Mouse (Mus musculus) left cerebral cortex, adult 8-10 months (tissue): Measurements from ENCODE around the gene Oas1h. TPM values are rescaled to one million over a fixed set of nuclear protein-coding genes. Genes with fewer than 3 reads are reported as not detected.

Experiments used
- microRNA-seq, 2 experiments: library from miRNA; unstranded; fragments of <30 nt; microRNA quantifications; one replicate each; pipeline ENCODE4 v1.2.0; 2022
- total RNA-seq, 4 experiments: library from RNA; stranded (reverse); gene quantifications; 2 replicates each; pipeline ENCODE4 v1.2.4; 2022

Gene Oas1h
- total RNA-seq, 4 experiments from 2014 or later: not detected

Small RNAs within 50 kb of the gene (microRNA-seq; reads per million reads assigned to microRNA genes)
- 0 reads per million in 2 experiments for gene Gm22907

Other genes starting within 250 kb of the Oas1h start
- gene Rita1, start 248.8 kb upstream of the Oas1h start, total RNA-seq: 10 to 100 TPM; 25.1 to 30.2 (median 28.8) TPM
- 10 to 100 TPM; 32.4 to 36.9 (median 35.7) TPM for gene Ddx54, start 248.7 kb upstream of the Oas1h start, total RNA-seq
- under 1 TPM in 2 of 4 experiments, not detected in 2; 0.55 to 0.58 TPM for gene Cfap73, start 227.2 kb upstream of the Oas1h start, total RNA-seq
- 10 to 100 TPM; 68.8 to 89.5 (median 83.1) TPM for gene Rasal1, start 212.6 kb upstream of the Oas1h start, total RNA-seq
- gene Dtx1, start 149.5 kb upstream of the Oas1h start, total RNA-seq: 10 to 100 TPM; 64.7 to 71.7 (median 69.7) TPM
- under 1 TPM in 2 of 4 experiments, not detected in 2; 0.21 to 0.27 TPM for gene Oas2, start 111.6 kb upstream of the Oas1h start, total RNA-seq
- not detected for gene Oas3, start 83.8 kb upstream of the Oas1h start, total RNA-seq
- not detected for gene Oas1e, start 65.9 kb upstream of the Oas1h start, total RNA-seq
- gene Oas1c, start 48.9 kb upstream of the Oas1h start, total RNA-seq: 1 to 10 TPM in 3 of 4 experiments, under 1 TPM in 1; 0.46 to 1.9 (median 1.5) TPM
- not detected for gene Oas1f, start 14.1 kb upstream of the Oas1h start, total RNA-seq
- gene Oas1g, start 26.2 kb downstream of the Oas1h start, total RNA-seq: 1 to 10 TPM in 1 of 4 experiments, under 1 TPM in 1, not detected in 2; 0.27 to 1.4 TPM
- under 1 TPM; 0.20 to 0.86 (median 0.57) TPM for gene Oas1a, start 46.1 kb downstream of the Oas1h start, total RNA-seq
- not detected for gene Oas1d, start 53.1 kb downstream of the Oas1h start, total RNA-seq
- gene Rph3a, start 148.7 kb downstream of the Oas1h start, total RNA-seq: 100 to 1,000 TPM; 305 to 327 (median 312) TPM